Mouse (Mus musculus): ENCODE results near the gene Arsb. TPM values are rescaled to one million over a fixed set of nuclear protein-coding genes. Genes with fewer than 3 reads are reported as not detected.
"Not testable (repeated sequence)": the region's sequence is repeated elsewhere in the genome, so short reads cannot be mapped to it uniquely, and the experiment has no call there.

Arsb gene
- total and polyA plus RNA-seq, 3 experiments: 0.01 to 0.05 TPM; not detected in 1

- Histone ChIP-seq H3K9me3 (replicated peaks) (no peaks in the 10 kb centered on the region; the same call in 1 of the 2 replicates), H3K27me3 (ENCODE audit: insufficient read depth, low read length) (no peaks in the 10 kb centered on the region), H3K4me3 (ENCODE audit: low read depth, low read length) (no peak overlapping the region), H3K4me1 (ENCODE audit: insufficient read depth, low read depth, low read length) (no peaks in the 10 kb centered on the region), H3K36me3 (replicated peaks) (no peaks in the 10 kb centered on the region)
- DNase-seq (ENCODE audit: low spot score) (no peak), ATAC-seq (ENCODE audit: extremely low read depth, insufficient number of reproducible peaks, low FRiP score, poor library complexity, severe bottlenecking) (no peak)
- TF ChIP-seq POLR2AphosphoS5 (IDR thresholded peaks at IDR 0.05; ENCODE audit: insufficient replicate concordance, low read depth, low read length) (no peak), GATA2 (IDR thresholded peaks at IDR 0.05; ENCODE audit: borderline replicate concordance, low read depth, low read length) (no peak), GATA1 (IDR thresholded peaks at IDR 0.05; ENCODE audit: borderline replicate concordance, low read length) (no peak), CTCF (IDR thresholded peaks at IDR 0.05; ENCODE audit: low read depth, low read length) (no peak), TAL1 (conservative IDR thresholded peaks at IDR 0.05; ENCODE audit: low read depth, low read length) (no peak)
These were observed 13.9 kb downstream of the Arsb start for GRCm38 (mm10) chr13:93785329-93785728.

GRCm38 (mm10) chr13:93786051-93786450, 14.6 kb downstream of the Arsb start:
- no peak for TF ChIP-seq TAL1 (conservative IDR thresholded peaks at IDR 0.05; ENCODE audit: low read depth, low read length)
- no peak for TF ChIP-seq GATA1 (IDR thresholded peaks at IDR 0.05; ENCODE audit: borderline replicate concordance, low read length)
- no peak for TF ChIP-seq POLR2AphosphoS5 (IDR thresholded peaks at IDR 0.05; ENCODE audit: insufficient replicate concordance, low read depth, low read length)
- TF ChIP-seq GATA2 (IDR thresholded peaks at IDR 0.05; ENCODE audit: borderline replicate concordance, low read depth, low read length): no peak
- no peak for TF ChIP-seq CTCF (IDR thresholded peaks at IDR 0.05; ENCODE audit: low read depth, low read length)
- no peaks in the 10 kb centered on the region for H3K4me1 ChIP-seq (ENCODE audit: insufficient read depth, low read depth, low read length)
- H3K27me3 ChIP-seq (ENCODE audit: insufficient read depth, low read length): no peaks in the 10 kb centered on the region
- H3K4me3 ChIP-seq (ENCODE audit: low read depth, low read length): no peak overlapping the region
- H3K36me3 ChIP-seq (replicated peaks): no peaks in the 10 kb centered on the region
- H3K9me3 ChIP-seq (replicated peaks): no peaks in the 10 kb centered on the region; the same call in 1 of the 2 replicates
- no peak for DNase-seq (ENCODE audit: low spot score)
- no peak for ATAC-seq (ENCODE audit: extremely low read depth, insufficient number of reproducible peaks, low FRiP score, poor library complexity, severe bottlenecking)

- TF ChIP-seq POLR2AphosphoS5 (IDR thresholded peaks at IDR 0.05; ENCODE audit: insufficient replicate concordance, low read depth, low read length) (no peak), TAL1 (conservative IDR thresholded peaks at IDR 0.05; ENCODE audit: low read depth, low read length) (no peak), GATA1 (IDR thresholded peaks at IDR 0.05; ENCODE audit: borderline replicate concordance, low read length) (no peak), GATA2 (IDR thresholded peaks at IDR 0.05; ENCODE audit: borderline replicate concordance, low read depth, low read length) (no peak)
- DNase-seq (ENCODE audit: low spot score) (no peak), ATAC-seq (ENCODE audit: extremely low read depth, insufficient number of reproducible peaks, low FRiP score, poor library complexity, severe bottlenecking) (no peak)
- Histone ChIP-seq H3K4me3 (ENCODE audit: low read depth, low read length) (no peak overlapping the region), H3K36me3 (replicated peaks) (no peaks in the 10 kb centered on the region), H3K4me1 (ENCODE audit: insufficient read depth, low read depth, low read length) (no peaks in the 10 kb centered on the region), H3K27me3 (ENCODE audit: insufficient read depth, low read length) (no peaks in the 10 kb centered on the region), H3K9me3 (replicated peaks) (no peaks in the 10 kb centered on the region)
These were observed 16.2 kb downstream of the Arsb start for GRCm38 (mm10) chr13:93787647-93788046.

GRCm38 (mm10) chr13:93792945-93793642, 21.7 kb downstream of the Arsb start:
- H3K4me3 ChIP-seq (ENCODE audit: low read depth, low read length): no peak overlapping the region
- no peaks in the 10 kb centered on the region for H3K36me3 ChIP-seq (replicated peaks)
- no peaks in the 10 kb centered on the region for H3K4me1 ChIP-seq (ENCODE audit: insufficient read depth, low read depth, low read length)
- H3K9me3 ChIP-seq (replicated peaks): 0 out of 2 replicates have a peak, but pooled peaks cover under 1% of the 10 kb centered on the region
- no peak for DNase-seq (ENCODE audit: low spot score)
- TF ChIP-seq TAL1 (conservative IDR thresholded peaks at IDR 0.05; ENCODE audit: low read depth, low read length) (no peak), GATA1 (IDR thresholded peaks at IDR 0.05; ENCODE audit: borderline replicate concordance, low read length) (no peak), CTCF (IDR thresholded peaks at IDR 0.05; ENCODE audit: low read depth, low read length) (no peak), POLR2AphosphoS5 (IDR thresholded peaks at IDR 0.05; ENCODE audit: insufficient replicate concordance, low read depth, low read length) (no peak)
- ATAC-seq (ENCODE audit: extremely low read depth, insufficient number of reproducible peaks, low FRiP score, poor library complexity, severe bottlenecking): no peak
- H3K27me3 ChIP-seq (ENCODE audit: insufficient read depth, low read length): no peaks in the 10 kb centered on the region

- no peak overlapping the region for H3K4me3 ChIP-seq (ENCODE audit: low read depth, low read length)
- no peak for DNase-seq (ENCODE audit: low spot score)
- no peaks in the 10 kb centered on the region for H3K36me3 ChIP-seq (replicated peaks)
- ATAC-seq (ENCODE audit: extremely low read depth, insufficient number of reproducible peaks, low FRiP score, poor library complexity, severe bottlenecking): no peak
- 0 out of 2 replicates have a peak, but pooled peaks cover 4% of the 10 kb centered on the region for H3K9me3 ChIP-seq (replicated peaks)
- TF ChIP-seq TAL1 (conservative IDR thresholded peaks at IDR 0.05; ENCODE audit: low read depth, low read length): no peak
- TF ChIP-seq CTCF (IDR thresholded peaks at IDR 0.05; ENCODE audit: low read depth, low read length): no peak
- TF ChIP-seq POLR2AphosphoS5 (IDR thresholded peaks at IDR 0.05; ENCODE audit: insufficient replicate concordance, low read depth, low read length): no peak
- TF ChIP-seq GATA1 (IDR thresholded peaks at IDR 0.05; ENCODE audit: borderline replicate concordance, low read length): no peak
- no peak for TF ChIP-seq GATA2 (IDR thresholded peaks at IDR 0.05; ENCODE audit: borderline replicate concordance, low read depth, low read length)
- no peaks in the 10 kb centered on the region for H3K4me1 ChIP-seq (ENCODE audit: insufficient read depth, low read depth, low read length)
- H3K27me3 ChIP-seq (ENCODE audit: insufficient read depth, low read length): no peaks in the 10 kb centered on the region
These were observed 22.3 kb downstream of the Arsb start for GRCm38 (mm10) chr13:93793643-93794182.

- no peaks in the 10 kb centered on the region for H3K27me3 ChIP-seq (ENCODE audit: insufficient read depth, low read length)
- 0 out of 2 replicates have a peak, but pooled peaks cover 4% of the 10 kb centered on the region for H3K9me3 ChIP-seq (replicated peaks)
- DNase-seq (ENCODE audit: low spot score): no peak
- TF ChIP-seq TAL1 (conservative IDR thresholded peaks at IDR 0.05; ENCODE audit: low read depth, low read length): no peak
- TF ChIP-seq POLR2AphosphoS5 (IDR thresholded peaks at IDR 0.05; ENCODE audit: insufficient replicate concordance, low read depth, low read length): no peak
- no peak for TF ChIP-seq GATA2 (IDR thresholded peaks at IDR 0.05; ENCODE audit: borderline replicate concordance, low read depth, low read length)
- no peak for TF ChIP-seq CTCF (IDR thresholded peaks at IDR 0.05; ENCODE audit: low read depth, low read length)
- TF ChIP-seq GATA1 (IDR thresholded peaks at IDR 0.05; ENCODE audit: borderline replicate concordance, low read length): no peak
- no peak overlapping the region for H3K4me3 ChIP-seq (ENCODE audit: low read depth, low read length)
- ATAC-seq (ENCODE audit: extremely low read depth, insufficient number of reproducible peaks, low FRiP score, poor library complexity, severe bottlenecking): no peak
- H3K36me3 ChIP-seq (replicated peaks): no peaks in the 10 kb centered on the region
- no peaks in the 10 kb centered on the region for H3K4me1 ChIP-seq (ENCODE audit: insufficient read depth, low read depth, low read length)
These were observed 25.7 kb downstream of the Arsb start for GRCm38 (mm10) chr13:93797011-93797600.

GRCm38 (mm10) chr13:93810311-93810710, 38.9 kb downstream of the Arsb start:
- not testable (repeated sequence) for H3K4me3 ChIP-seq (ENCODE audit: low read depth, low read length); H3K27me3 ChIP-seq (ENCODE audit: insufficient read depth, low read length); H3K36me3 ChIP-seq (replicated peaks)

More at GRCm38 (mm10) chr13:93810311-93810710, 38.9 kb downstream of the Arsb start:
- ATAC-seq (ENCODE audit: extremely low read depth, insufficient number of reproducible peaks, low FRiP score, poor library complexity, severe bottlenecking); H3K4me1 ChIP-seq (ENCODE audit: insufficient read depth, low read depth, low read length); H3K9me3 ChIP-seq (replicated peaks); DNase-seq (ENCODE audit: low spot score): not testable (repeated sequence)

All from G1E (cell line).